Mouse (Mus musculus) kidney, postnatal 14 days (tissue): ENCODE results near the gene Setd3.

ENCODE experiments used
- DNase-seq: peaks from one replicate; pipeline ENCODE4 v3.0.0; 2022; ENCODE audit warnings: mixed read lengths

Setd3 gene

DNA sequence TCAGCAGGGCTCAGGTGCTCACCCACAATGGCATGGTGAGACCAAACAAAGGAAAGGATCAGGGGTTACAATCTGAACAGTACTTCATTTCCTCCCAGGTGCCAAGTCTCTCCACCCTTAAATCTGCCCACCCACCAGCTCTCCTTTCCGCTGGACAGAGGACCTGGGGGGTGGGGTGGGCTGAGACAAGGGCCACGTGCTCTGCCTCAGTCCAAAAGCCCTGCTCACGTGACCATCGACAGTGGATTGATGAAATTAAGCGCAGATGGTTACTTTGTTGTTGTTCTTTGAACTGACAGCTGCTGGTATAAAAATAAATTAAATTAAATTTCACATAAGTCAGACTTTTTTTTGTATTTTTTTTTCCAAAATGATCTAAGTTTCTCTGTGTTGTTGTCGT, 109.6 kb downstream of the Setd3 start:
- DNase-seq = no peak

DNA sequence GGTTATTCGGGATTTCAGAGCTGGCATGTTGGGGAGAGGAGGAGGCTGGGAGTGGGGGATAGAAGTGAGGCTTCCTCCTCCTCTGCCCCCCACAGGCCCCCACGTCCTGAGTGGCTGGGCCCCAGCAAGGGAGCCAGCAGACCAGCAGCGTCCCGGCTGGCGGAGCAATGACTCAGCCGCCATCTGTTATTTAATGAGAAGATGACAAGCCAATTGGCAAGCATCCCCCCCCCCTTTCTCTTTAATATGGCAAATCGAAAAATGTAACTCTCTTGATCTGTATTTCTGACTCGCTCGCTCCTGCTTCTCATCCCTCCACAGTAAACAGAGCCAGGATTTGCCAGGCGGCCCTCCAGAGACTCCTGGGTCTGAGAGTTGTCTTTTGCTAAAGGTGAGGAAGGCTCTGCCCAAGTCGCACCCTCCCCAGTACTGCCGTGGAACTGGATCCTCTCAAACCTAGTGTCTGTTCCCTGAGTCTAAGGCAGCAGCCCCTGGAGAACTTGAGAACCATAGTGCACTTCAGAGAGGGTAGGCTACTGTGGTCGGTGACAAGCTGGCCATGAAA, 111.2 kb downstream of the Setd3 start:
- no peak for DNase-seq

DNA sequence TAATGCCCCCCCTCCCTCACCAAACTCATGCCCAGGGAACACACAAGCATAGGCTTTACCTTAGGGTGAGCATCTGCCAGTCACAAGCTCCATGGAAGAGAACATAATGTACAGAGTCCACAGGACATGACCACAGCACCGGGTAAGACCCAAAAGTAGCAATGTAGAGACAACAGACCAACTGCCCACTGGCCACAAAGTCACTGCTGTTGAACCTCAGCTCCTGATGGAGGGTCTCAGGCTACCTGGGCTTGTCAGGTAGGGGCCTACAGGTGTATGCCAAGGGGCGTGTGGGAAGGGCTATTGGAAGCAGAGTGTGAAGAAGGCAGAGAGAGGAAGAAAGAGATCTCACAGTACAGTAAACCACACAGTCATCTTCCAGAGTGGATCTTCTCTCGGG, 111.9 kb downstream of the Setd3 start:
- no peak for DNase-seq

DNA sequence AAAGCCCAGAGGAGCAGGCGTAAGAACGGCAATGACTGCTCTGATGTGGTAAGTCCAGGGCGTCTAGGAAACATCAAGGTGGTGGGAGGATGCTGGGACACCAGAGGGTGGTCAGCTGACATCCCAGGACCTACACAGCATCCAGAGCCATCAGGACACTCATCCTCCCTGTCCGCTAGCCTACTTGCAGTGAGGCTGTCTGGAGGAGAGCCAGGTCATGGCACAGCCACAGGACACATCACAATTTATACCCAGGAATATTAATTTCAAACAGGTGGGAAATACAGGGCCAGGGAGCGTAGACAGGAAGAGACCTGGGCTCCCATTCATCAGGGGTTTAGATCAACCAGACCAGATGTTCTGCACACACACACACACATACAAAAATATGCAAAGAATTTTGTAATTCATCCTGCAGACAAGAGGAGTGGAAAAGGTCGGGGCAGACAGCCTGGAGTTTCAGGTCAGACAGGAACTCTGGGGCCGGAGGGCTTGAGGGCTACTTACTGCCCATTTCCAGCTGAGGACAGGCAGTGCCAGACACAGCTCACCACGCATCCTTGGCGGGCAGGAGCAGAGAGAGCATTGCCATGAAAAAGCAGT, 114.6 kb downstream of the Setd3 start:
- no peak for DNase-seq

DNA sequence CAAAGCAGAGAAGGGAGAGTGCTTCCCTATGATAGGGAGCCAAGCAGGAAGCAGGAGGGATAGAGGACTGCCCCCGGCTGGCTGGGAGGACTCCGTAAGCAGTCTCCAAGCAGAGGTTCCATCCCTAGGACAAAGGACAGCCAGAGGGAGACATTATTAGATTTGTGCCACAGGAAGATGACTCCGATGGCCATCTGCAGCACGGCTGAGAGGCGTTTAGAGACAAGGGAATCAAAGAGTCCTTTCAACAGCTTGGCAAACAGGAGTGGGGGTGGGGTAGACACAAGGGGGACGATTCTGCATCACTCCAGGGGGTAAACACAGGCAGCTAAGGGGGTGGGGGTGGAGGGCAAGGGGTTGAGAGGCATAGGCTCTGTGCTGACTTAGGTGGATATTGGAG, 115.1 kb downstream of the Setd3 start:
- no peak for DNase-seq

DNA sequence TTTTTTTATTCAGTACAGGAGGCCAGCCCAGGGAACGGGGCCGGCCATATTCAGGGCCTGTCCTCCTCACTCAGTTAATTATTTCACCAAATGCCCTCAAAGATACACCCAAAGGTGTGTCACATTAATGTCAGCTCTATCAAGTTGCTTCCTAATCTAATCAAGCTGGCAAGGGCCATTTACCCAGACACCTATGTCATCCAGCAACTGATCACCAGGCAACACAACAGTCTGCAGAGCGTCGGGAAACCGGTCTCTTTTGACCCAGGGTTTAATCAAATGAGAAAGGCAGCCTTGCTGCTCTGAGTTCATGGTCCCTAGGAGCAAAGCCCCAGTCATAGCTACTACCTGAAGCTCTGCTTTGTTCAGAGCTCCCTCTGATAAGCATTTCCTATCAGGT, 117.0 kb downstream of the Setd3 start:
- no peak for DNase-seq

DNA sequence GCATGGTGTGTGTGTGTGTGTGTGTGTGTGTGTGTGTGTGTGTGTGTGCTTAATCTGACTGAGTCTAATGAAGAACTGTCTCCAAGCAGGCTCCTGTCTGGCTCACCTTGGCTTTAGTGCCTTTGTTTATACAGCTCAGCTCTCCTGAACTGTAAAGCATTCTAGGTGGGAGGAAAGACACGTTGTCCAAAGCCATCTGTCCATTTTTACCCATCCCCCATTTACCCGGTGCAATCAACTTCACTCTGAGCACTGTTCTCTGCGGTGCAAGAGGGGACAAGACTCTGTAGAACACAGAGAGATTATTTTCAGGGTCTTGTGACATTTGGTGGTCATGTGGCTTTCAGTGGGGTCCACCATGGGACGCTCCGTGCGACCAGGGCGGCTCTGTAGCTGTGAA, 117.5 kb downstream of the Setd3 start:
- DNase-seq = no peak
